Mouse (Mus musculus) embryonic facial prominence, embryonic 12.5 days (tissue): ENCODE measurements around the gene Aktip. TPM values are rescaled to one million over a fixed set of nuclear protein-coding genes. Genes with fewer than 3 reads are reported as not detected.

Experiments used
- ATAC-seq: fragments of 200-750 bp; cut with Nextera tagmentation; 2 replicates; pipeline ENCODE4 v1.8.0; 2017; ENCODE audit not compliant: insufficient number of reproducible peaks, insufficient read depth, low FRiP score, low TSS enrichment
- H3K27ac ChIP-seq: fragments of 300-500 bp; sonication (generic); 2 replicates; pipeline ENCODE4 v1.5.1; 2016; ENCODE audit warnings: mild to moderate bottlenecking
- H3K27me3 ChIP-seq: fragments of 300-500 bp; sonication (generic); 2 replicates; pipeline ENCODE4 v1.6.1; 2016; ENCODE audit warnings: mild to moderate bottlenecking, moderate library complexity
- H3K36me3 ChIP-seq: fragments of 300-500 bp; sonication (generic); 2 replicates; pipeline ENCODE4 v1.6.1; 2016; ENCODE audit warnings: mild to moderate bottlenecking
- H3K4me1 ChIP-seq: fragments of 300-500 bp; sonication (generic); 2 replicates; pipeline ENCODE4 v1.6.1; 2016
- H3K4me2 ChIP-seq: fragments of 300-500 bp; sonication (generic); replicated peaks from 2 replicates; pipeline ENCODE4 v1.6.1; 2016; ENCODE audit warnings: mild to moderate bottlenecking, moderate library complexity
- H3K4me3 ChIP-seq: fragments of 300-500 bp; sonication (generic); 2 replicates; pipeline ENCODE4 v1.5.1; 2016; ENCODE audit warnings: mild to moderate bottlenecking
- H3K9ac ChIP-seq: fragments of 300-500 bp; sonication (generic); 2 replicates; pipeline ENCODE4 v1.6.1; 2016; ENCODE audit warnings: mild to moderate bottlenecking, moderate library complexity
- H3K9me3 ChIP-seq: fragments of 300-500 bp; sonication (generic); 2 replicates; pipeline ENCODE4 v1.6.1; 2016; ENCODE audit warnings: mild to moderate bottlenecking, moderate library complexity
- WGBS: fragments of 180-500 bp; shearing (Covaris S2); methylation state at CpG from one replicate; pipeline ENCODE4 v1.1.7; 2016; 5-methylcytosine and 5-hydroxymethylcytosine counted together
- polyA plus RNA-seq: library from polyadenylated mRNA; unstranded; fragments of >200 nt; fragmentation: Nextera tagmentation; extraction: Ambion mirVana; gene quantifications from 2 replicates; pipeline ENCODE4 v1.2.1, GENCODE M21; 2016

The Aktip gene
- polyA plus RNA-seq, 1 experiment from 2014 or later, result 57.3 TPM

DNA sequence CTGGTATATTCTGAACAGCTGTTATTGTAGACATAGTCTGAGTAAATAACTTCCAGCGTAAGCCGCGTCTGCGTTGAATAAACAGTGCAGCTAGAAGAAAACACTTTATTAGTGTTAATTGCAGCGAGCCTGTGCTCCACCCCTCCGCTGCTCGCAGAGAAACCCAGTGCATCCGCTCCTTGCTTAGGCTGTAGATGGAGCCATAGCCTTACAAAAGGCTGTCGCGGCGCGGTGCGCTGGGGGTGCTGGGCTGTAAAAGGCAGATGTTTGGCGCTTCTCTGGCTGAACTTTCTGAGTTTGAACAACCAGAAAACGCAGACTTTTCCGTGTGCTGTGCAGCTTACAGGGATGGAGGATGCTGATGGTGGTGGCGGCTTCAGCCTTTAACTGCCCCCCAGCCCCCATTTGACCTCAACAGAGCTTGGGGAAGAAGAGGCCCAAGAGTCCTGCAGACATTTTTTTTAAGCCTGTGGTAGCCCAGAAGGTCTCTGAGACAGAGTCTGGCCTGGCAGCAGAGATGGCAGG is 8.9 kb downstream of the Aktip start:
- H3K4me2 ChIP-seq, result peak overlapping the region; percentile 36
- H3K27me3 ChIP-seq, result no peaks in the 10 kb centered on the region
- H3K27ac ChIP-seq, result no peak overlapping the region
- ATAC-seq, result 0 out of 2 replicates have a peak, but pooled peaks have one; percentile 59
- H3K36me3 ChIP-seq, result no peaks in the 10 kb centered on the region
- 3% methylated on average over 17 of the region's 17 CpGs for WGBS
- H3K9ac ChIP-seq, result no peak overlapping the region
- H3K4me1 ChIP-seq, result 0 out of 2 replicates have a peak, but pooled peaks cover 5% of the 10 kb centered on the region
- H3K4me3 ChIP-seq, result no peak overlapping the region
- no peaks in the 10 kb centered on the region for H3K9me3 ChIP-seq

GRCm38 (mm10) chr8:91188152-91188551 is 11.6 kb downstream of the Aktip start:
- WGBS, result 66% methylated on average over 9 of the region's 11 CpGs
- no peaks in the 10 kb centered on the region for H3K27me3 ChIP-seq
- 0 out of 2 replicates have a peak, but pooled peaks cover 2% of the 10 kb centered on the region for H3K9me3 ChIP-seq
- no peak overlapping the region for H3K4me3 ChIP-seq
- no peak overlapping the region for H3K4me2 ChIP-seq
- no peak overlapping the region for H3K9ac ChIP-seq
- 0 out of 2 replicates have a peak, but pooled peaks cover 5% of the 10 kb centered on the region for H3K4me1 ChIP-seq
- ATAC-seq, result no peak
- no peaks in the 10 kb centered on the region for H3K36me3 ChIP-seq
- no peak overlapping the region for H3K27ac ChIP-seq

GRCm38 (mm10) chr8:91186372-91186771 is 13.4 kb downstream of the Aktip start:
- Histone ChIP-seq H3K4me3 (no peak overlapping the region), H3K27ac (no peak overlapping the region), H3K9ac (no peak overlapping the region), H3K27me3 (no peaks in the 10 kb centered on the region), H3K36me3 (no peaks in the 10 kb centered on the region), H3K9me3 (0 out of 2 replicates have a peak, but pooled peaks cover 2% of the 10 kb centered on the region), H3K4me1 (0 out of 2 replicates have a peak, but pooled peaks cover 5% of the 10 kb centered on the region), H3K4me2 (no peak overlapping the region)
- no peak for ATAC-seq
- WGBS, result 76% methylated on average over 12 of the region's 12 CpGs

DNA sequence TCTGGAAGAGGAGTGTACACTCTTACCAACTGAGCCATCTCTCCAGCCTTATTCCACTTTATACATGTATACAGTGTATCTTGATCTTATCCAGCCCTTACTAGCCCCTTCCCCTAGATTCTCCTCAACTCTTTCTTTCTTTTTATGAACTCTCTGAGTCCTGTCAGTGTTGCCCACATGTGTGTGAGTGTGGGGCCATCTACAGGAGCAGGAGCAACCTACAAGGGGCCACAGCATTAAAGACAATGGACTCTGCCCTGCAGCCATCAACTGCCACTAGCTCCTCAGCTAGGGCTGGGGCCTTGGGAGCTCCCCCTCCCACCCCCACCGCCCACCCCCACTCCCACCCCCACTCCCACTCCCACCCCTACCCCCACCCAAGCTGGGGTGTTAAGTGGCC is 22.1 kb downstream of the Aktip start:
- WGBS, result no CpG with 5 or more reads among the region's 1 CpGs
- no peaks in the 10 kb centered on the region for H3K36me3 ChIP-seq
- ATAC-seq, result no peak
- no peak overlapping the region for H3K9ac ChIP-seq
- H3K27me3 ChIP-seq, result no peaks in the 10 kb centered on the region
- no peaks in the 10 kb centered on the region for H3K4me1 ChIP-seq
- no peak overlapping the region for H3K4me2 ChIP-seq
- no peak overlapping the region for H3K4me3 ChIP-seq
- H3K9me3 ChIP-seq, result no peaks in the 10 kb centered on the region
- H3K27ac ChIP-seq, result no peak overlapping the region

- Histone ChIP-seq H3K9ac (no peak overlapping the region), H3K4me1 (no peaks in the 10 kb centered on the region), H3K9me3 (no peaks in the 10 kb centered on the region), H3K4me3 (no peak overlapping the region), H3K27me3 (no peaks in the 10 kb centered on the region), H3K27ac (no peak overlapping the region), H3K4me2 (no peak overlapping the region), H3K36me3 (no peaks in the 10 kb centered on the region)
- 78% methylated on average over 14 of the region's 14 CpGs for WGBS
- ATAC-seq, result no peak
Measured at GRCm38 (mm10) chr8:91176176-91176575, 23.6 kb downstream of the Aktip start.

GRCm38 (mm10) chr8:91171605-91172004 is 28.2 kb downstream of the Aktip start:
- Histone ChIP-seq H3K36me3 (no peaks in the 10 kb centered on the region), H3K4me2 (no peak overlapping the region), H3K4me3 (no peak overlapping the region), H3K27ac (0 out of 2 replicates have a peak overlapping the region, but pooled peaks have one; percentile 30), H3K9ac (no peak overlapping the region), H3K9me3 (no peaks in the 10 kb centered on the region), H3K27me3 (no peaks in the 10 kb centered on the region), H3K4me1 (no peaks in the 10 kb centered on the region)
- 0 out of 2 replicates have a peak, but pooled peaks have one; percentile 41 for ATAC-seq
- WGBS, result 42% methylated on average over 13 of the region's 13 CpGs

- Histone ChIP-seq H3K9ac (no peak overlapping the region), H3K9me3 (no peaks in the 10 kb centered on the region), H3K4me2 (no peak overlapping the region), H3K4me1 (no peaks in the 10 kb centered on the region), H3K4me3 (no peak overlapping the region), H3K27me3 (no peaks in the 10 kb centered on the region), H3K36me3 (no peaks in the 10 kb centered on the region), H3K27ac (no peak overlapping the region)
- ATAC-seq, result no peak
- 53% methylated on average over 14 of the region's 14 CpGs for WGBS
Measured at GRCm38 (mm10) chr8:91170914-91171313, 28.9 kb downstream of the Aktip start.

GRCm38 (mm10) chr8:91170152-91170551 is 29.6 kb downstream of the Aktip start:
- WGBS, result 82% methylated on average over 6 of the region's 6 CpGs

DNA sequence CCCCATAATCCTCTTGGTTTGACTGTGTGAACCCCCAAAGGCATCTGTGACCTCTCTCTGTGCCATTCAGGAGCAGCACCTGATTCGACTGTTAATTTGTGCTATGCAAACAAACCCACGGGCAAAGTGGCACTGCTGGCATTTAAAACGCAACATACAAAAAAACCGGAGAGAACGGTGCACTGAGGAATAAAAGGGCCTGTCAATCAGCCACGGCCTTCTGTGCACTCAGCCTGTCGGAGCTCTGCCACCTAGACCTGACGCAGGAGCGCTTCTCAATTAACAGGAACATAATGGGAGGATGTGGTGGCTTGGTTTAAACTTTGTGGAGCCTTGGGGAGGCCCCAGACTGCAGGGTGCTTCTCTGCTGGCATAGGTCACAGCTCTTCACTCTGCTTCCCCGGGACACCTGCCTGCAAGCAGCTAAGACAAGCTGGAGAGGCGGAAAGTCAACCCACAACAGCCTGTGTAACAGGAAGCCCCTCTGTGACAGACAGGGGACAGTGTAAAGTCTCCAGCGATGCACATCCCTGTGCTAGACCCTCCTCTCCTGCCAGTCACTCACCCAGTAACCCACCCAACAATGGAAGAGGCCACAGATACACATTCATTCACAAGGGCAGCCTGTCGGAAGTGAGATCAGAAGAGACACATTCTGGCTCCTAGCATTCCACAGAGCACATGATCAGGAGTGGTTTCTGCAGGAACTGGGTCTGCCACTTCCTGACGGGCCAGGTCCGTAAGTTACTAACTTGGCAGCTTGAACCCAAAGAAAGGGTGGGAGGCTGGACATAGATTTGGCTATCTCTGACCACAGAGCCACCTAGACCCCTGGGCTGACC is 39.6 kb downstream of the Aktip start:
- WGBS, result 62% methylated on average over 15 of the region's 15 CpGs
- Histone ChIP-seq H3K9ac (no peak overlapping the region), H3K4me2 (no peak overlapping the region), H3K27ac (no peak overlapping the region), H3K9me3 (no peaks in the 10 kb centered on the region; the same call in 1 of the 2 replicates), H3K4me1 (no peaks in the 10 kb centered on the region), H3K4me3 (no peak overlapping the region), H3K36me3 (no peaks in the 10 kb centered on the region), H3K27me3 (no peaks in the 10 kb centered on the region)
- ATAC-seq, result no peak

More at GRCm38 (mm10) chr8:91170152-91170551, 29.6 kb downstream of the Aktip start:
- no peaks in the 10 kb centered on the region for H3K27me3 ChIP-seq
- H3K4me3 ChIP-seq, result no peak overlapping the region
- ATAC-seq, result no peak
- no peaks in the 10 kb centered on the region for H3K4me1 ChIP-seq
- H3K36me3 ChIP-seq, result no peaks in the 10 kb centered on the region
- H3K9me3 ChIP-seq, result no peaks in the 10 kb centered on the region
- no peak overlapping the region for H3K27ac ChIP-seq
- no peak overlapping the region for H3K4me2 ChIP-seq
- no peak overlapping the region for H3K9ac ChIP-seq

GRCm38 (mm10) chr8:91158617-91159016 is 41.2 kb downstream of the Aktip start:
- Histone ChIP-seq H3K9ac (no peak overlapping the region), H3K27ac (no peak overlapping the region), H3K36me3 (no peaks in the 10 kb centered on the region), H3K9me3 (no peaks in the 10 kb centered on the region), H3K4me1 (no peaks in the 10 kb centered on the region), H3K27me3 (no peaks in the 10 kb centered on the region), H3K4me3 (no peak overlapping the region), H3K4me2 (no peak overlapping the region)
- 97% methylated on average over 10 of the region's 10 CpGs for WGBS
- no peak for ATAC-seq

DNA sequence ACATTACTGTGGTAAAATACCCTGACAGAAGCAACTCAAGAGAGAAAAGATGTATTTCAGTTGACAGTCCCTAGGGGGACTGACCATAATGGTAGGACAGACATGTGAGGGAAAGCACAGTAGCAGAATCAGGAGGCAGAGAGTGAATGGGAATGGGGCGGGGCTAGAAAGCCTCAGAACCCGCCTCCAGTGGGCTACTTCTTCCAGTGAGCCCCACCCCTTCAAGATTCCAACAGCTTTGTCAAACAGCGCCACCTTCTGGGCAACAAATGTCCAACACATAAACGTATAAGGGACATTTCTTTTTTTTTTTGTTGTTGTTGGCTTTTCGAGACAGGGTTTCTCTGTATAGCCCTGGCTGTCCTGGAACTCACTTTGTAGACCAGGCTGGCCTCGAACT is 45.2 kb downstream of the Aktip start:
- H3K36me3 ChIP-seq, result no peaks in the 10 kb centered on the region
- WGBS, result 52% methylated on average over 6 of the region's 6 CpGs
- no peak overlapping the region for H3K4me2 ChIP-seq
- ATAC-seq, result no peak
- no peaks in the 10 kb centered on the region for H3K4me1 ChIP-seq
- no peak overlapping the region for H3K4me3 ChIP-seq
- H3K27me3 ChIP-seq, result no peaks in the 10 kb centered on the region
- no peak overlapping the region for H3K27ac ChIP-seq
- no peak overlapping the region for H3K9ac ChIP-seq
- no peaks in the 10 kb centered on the region for H3K9me3 ChIP-seq

- ATAC-seq, result no peak
- H3K9me3 ChIP-seq, result no peaks in the 10 kb centered on the region
- H3K4me2 ChIP-seq, result no peak overlapping the region
- no peaks in the 10 kb centered on the region for H3K36me3 ChIP-seq
- H3K9ac ChIP-seq, result no peak overlapping the region
- no peaks in the 10 kb centered on the region for H3K27me3 ChIP-seq
- no peaks in the 10 kb centered on the region for H3K4me1 ChIP-seq
- no peak overlapping the region for H3K4me3 ChIP-seq
- no peak overlapping the region for H3K27ac ChIP-seq
- WGBS, result 72% methylated on average over 3 of the region's 3 CpGs
Measured at GRCm38 (mm10) chr8:91153831-91154230, 45.9 kb downstream of the Aktip start.
